Mouse (Mus musculus) stomach, postnatal 0 days (tissue): Measurements from ENCODE around the gene Rab43.

Experiments used
- CTCF ChIP-seq: IDR thresholded peaks from 2 replicates; pipeline ENCODE4 v1.5.1; 2016; ENCODE audit warnings: antibody characterized with exemption, low read depth, mild to moderate bottlenecking, moderate library complexity
- EP300 ChIP-seq: optimal IDR thresholded peaks from 2 replicates; pipeline ENCODE3; 2016; ENCODE audit warnings: antibody characterized with exemption

DNA sequence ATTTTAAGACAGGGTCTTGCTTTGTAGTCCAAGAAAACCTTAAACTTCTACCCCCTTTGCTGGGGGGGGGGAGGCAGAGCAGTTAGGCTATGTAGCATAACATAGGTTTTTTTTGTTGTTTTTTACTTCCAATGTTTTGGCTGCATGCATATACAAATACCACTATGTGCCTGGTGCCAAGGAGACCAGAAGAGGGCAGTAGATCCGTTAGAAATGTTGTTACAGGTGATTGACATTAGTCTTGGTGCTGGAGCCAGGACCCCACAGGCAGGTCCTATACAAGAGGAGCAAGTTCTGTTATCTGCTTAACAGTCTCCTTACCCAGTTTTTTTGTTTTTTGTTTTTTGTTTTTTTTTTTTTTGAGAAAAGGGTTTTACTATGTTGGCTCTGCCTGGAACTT, 30.3 kb upstream of the Rab43 start:
- TF ChIP-seq CTCF (peak; percentile 59), EP300 (no peak)
